Mouse (Mus musculus) large intestine, adult 2 months (tissue): ENCODE measurements around the gene Dnaja2. TPM values are rescaled to one million over a fixed set of nuclear protein-coding genes. Genes with fewer than 3 reads are reported as not detected.

Experiments used
- DNase-seq: peaks from one replicate; pipeline ENCODE4 v3.0.0-alpha.2; 2012; ENCODE audit warnings: low read depth, low spot score
- WGBS: fragments of 180-500 bp; shearing (Covaris S2); methylation state at CpG from one replicate; pipeline ENCODE4 v1.1.7; 2018; 5-methylcytosine and 5-hydroxymethylcytosine counted together
- polyA plus RNA-seq: library from polyadenylated mRNA; depleted of rRNA; stranded (reverse); fragments of >200 nt; gene quantifications from 2 replicates; pipeline ENCODE4 v1.2.3, GENCODE M21; 2012

The Dnaja2 gene
- polyA plus RNA-seq, 1 experiment: 14.9 TPM

DNA sequence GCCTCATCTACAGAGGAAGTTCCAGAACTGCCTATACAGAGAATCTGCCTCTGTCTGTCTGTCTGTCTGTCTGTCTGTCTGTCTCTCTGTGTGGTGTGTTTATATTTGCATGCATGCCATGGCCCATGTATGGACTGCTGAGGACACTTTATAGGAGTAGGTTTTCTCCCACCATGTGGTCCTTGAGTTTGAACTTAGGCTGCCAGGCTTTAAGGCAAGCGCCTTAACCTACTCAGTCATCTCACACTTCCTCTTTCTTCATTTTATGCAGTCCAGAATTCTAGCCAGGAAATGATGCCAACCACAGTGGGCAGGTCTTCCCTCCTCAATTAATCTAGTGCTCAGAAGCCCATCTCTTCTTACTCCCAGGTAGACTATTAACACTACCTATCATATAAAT is 4.1 kb upstream of the Dnaja2 start:
- no peak for DNase-seq
- 91% methylated on average over 1 of the region's 1 CpGs for WGBS

DNA sequence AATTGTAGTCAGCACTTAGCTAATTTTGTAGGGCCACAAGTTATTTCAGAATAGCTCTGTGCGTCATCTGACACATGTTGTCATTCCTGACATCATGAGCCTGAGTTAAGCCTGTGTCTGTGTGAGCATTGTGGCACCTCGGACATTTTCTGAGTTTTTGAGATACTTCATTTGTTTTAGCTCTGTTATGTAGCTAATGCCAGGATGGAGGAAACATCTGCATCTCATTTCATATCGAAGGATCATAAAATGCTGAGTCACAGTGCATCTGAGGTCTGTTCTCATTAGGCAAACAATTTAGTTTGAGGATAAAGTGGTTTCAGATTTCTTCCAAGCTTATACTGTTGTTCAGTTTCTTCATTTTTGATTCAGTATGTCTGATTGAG is 2.5 kb upstream of the Dnaja2 start:
- DNase-seq: no peak
- 34% methylated on average over 3 of the region's 3 CpGs for WGBS

DNA sequence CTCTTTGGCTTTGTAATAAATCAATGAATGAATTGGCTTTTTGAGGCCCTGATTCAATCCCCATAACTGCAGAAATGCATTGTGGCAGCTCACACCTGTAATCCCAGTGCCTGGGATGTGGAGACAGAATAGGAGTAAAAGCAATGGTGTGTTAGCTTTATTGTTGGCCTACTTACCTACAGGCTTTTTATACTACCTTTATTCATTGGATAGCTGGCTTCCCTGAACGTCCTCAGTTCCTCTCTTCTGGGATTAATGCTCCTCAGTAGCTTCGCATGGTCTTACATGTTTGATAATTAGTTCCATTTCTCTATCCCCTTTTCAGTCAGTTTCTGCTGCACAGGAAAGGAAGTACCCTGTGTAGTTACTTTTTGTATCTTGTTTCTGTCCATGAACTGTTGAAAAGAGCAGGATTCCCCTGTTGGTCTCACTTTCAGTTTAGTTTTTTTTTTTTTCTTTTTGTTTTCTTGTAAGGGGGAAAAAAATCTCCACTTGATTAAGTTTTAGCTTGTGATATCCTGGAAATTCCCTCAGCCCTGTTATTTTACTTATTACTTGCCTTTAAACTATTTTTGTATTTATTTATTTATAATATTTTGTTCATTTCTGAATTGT is 1.9 kb upstream of the Dnaja2 start:
- WGBS: 75% methylated on average over 2 of the region's 2 CpGs
- no peak for DNase-seq

DNA sequence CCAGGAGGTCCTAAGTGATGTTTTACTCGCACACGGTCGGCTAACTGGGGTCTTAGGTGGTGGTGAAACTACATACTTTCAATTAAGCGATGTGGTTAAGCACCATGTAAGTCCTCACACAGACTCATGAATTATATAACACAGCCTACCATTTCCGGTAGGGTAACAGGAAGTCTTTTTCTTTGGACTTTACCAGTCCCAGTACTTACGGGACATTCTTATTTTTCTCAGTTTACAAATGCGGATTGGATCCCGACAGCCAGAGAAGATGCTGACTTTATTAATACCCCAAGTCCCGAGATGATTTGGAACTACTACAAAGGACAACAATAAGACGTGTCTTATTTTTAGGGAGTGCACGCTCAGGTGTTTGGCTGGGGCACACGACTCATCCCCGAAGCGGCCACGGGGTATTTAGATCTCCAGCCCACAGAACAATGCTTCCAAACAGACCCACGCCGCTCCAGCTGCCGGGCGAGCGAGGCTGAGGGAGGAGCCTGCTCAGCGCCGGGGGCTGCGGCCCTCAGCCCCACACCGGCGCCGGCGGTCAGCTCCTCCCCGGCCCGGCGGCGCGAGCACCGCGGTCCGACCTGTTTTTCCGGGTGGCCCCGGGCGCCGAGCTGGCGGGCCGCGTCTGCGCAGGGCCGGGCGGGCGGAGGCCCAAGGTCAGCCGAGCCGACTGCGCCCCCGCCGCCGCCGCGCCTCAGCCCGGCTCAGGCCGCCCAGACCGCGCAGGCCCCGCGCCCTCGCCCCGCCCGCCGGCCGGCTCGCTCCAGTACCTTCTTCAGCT is 558 bp downstream of the Dnaja2 start:
- WGBS: 1% methylated on average over 66 of the region's 66 CpGs
- no peak for DNase-seq

DNA sequence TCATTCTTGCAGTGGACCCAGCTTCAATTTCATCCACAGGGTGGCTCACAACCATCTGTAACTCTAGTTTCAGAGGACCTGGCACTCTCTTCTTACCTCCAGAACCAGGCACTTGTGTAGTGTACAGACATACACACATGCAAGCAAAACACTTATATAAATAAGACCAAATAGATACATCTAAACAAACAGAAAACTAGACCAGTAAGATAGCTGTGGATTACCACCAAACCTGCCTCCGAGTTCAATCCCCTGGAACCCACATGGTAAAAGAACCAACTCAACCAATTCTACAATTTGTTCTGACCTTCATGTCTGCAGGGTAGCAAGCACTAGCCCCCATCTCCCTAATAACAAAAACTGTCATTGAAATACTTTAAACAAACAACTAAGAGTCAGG is 3.2 kb downstream of the Dnaja2 start:
- WGBS: 85% methylated on average over 1 of the region's 1 CpGs
- DNase-seq: no peak

DNA sequence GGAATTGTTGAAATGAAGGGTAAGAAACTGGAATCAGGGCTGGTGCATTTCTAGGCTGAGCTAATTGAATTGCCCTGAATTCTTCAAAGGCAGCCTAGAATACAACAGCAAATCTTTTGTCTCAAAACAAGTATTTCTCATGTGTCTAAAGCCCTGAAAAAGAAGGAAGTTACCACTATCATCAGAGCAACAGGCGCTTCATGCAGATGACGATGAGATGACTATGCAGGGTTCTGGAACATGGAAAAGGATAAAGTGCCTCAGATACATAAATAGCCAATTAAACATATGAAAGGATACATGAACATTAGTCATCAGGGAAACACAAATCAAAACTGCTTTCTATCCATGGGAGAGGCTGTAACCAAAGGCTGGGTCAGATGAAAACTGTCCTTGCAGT is 18.8 kb downstream of the Dnaja2 start:
- 93% methylated on average over 2 of the region's 2 CpGs for WGBS
- no peak for DNase-seq

DNA sequence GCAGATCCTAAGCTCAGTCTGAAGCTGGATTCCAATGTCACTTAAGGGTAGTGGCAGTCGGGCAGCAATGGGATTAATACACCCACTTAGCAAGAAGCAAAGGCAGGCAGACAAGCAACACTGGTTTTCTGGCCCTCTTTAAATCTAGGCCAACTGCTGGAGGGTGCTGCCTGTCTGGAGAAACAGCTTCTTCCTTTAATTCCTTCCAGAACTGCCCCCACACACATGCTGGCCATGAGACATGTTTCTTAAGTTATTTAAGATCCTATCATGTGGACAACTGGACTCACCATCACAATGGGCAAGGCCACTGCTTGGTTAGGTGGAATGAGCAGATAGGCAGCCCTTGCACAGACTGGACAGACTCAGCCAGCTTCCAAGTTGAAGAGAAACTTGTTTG is 21.0 kb downstream of the Dnaja2 start:
- no peak for DNase-seq
- 81% methylated on average over 1 of the region's 1 CpGs for WGBS

DNA sequence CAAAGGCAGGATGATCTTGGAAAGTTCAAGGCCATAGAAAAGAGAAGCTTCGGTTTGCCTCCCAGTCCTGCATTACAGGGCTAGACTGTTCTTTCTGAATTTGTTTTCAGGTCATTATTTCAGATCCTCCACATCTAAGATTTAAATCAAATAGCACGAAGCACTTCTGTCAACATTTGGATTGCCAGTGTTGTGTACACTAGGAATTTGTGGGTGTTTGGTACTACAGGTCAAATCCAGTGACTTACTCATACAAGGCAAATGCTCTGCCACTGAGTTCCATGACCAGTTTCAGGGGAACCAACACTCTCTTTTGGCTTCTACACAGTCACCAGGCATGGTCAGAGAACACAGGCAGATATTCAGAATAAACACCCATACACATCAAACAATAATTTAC is 21.7 kb downstream of the Dnaja2 start:
- DNase-seq: no peak
- 46% methylated on average over 2 of the region's 2 CpGs for WGBS

DNA sequence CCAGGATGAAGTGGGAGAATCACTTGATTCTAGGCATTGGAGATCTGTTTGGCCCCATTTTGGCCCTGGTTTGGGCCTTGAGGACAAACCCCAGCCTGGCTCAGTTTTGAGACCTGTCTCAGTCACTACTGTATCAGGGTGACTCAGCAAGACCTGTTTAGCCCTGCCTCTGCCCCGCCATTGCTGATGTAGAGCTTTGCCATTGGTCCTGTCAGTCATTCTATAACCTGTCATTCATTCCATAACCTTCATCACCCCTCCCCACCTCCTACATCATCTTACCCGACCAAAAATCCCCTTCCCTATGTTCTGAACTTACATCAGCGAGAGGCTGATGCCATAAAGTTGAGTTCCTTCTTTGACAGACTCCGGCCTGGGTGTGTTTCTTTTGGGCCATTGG is 22.3 kb downstream of the Dnaja2 start:
- WGBS: 89% methylated on average over 4 of the region's 4 CpGs
- no peak for DNase-seq

DNA sequence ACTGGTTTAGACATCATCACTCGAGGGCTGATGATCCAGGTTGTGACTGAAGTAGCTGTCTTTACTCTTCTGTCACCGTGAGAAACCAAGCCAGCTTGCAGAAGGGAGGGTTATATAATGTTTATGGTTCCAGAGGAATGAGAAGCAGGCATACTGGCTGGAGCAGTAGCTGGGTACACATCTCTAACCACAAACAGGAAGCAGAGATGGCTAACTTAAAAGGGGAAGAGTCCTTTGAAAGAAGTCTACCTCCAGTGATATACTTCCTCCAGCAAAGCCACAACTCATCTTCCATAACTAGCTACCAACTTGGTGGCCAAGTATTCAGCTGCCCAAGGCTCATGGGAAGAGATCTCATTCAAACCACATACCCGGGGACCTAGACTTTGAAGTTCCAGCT is 23.7 kb downstream of the Dnaja2 start:
- 54% methylated on average over 3 of the region's 3 CpGs for WGBS
- DNase-seq: no peak

DNA sequence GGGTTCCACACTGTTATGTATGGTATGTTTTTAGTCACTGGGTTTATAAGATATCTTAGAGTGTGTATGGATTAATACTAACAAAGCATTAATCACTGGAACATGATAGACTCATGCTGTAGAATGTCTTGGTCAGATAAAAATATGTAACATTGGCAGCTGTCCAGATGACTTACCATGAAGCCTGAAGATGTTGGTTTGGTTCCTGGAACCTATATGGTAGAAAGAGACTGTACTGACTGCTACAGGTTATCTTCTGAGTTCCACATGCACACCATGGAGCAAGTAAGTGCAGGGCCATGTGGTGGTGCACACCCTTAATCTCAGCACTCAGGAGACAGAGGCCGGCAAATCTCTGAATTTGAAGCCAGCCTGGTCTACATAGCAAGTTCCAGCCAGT is 24.4 kb downstream of the Dnaja2 start:
- whole genome bisulfite sequencing: 93% methylated on average over 1 of the region's 1 CpGs

DNA sequence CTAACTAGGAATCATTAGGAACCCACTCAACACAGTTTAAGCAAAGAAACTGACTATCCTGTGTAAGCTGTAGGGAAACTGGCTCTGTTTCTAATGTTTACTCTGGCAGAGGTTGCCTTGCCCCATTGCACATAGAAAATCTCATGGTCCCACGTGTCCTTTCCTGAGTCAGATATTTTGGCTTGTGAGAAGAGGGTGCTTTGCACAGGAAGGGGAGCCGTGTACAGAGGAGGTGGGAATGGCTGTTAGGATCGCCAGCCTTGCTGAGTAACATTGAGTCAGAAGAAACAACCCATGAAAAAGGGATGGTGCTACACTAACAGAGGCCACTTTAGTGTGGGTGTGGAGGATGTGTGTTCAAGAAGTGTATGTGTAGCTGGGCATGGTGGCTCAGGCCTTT is 26.2 kb downstream of the Dnaja2 start:
- DNase-seq: no peak

More for the DNA sequence above, 24.4 kb downstream of the Dnaja2 start:
- DNase-seq: no peak

DNA sequence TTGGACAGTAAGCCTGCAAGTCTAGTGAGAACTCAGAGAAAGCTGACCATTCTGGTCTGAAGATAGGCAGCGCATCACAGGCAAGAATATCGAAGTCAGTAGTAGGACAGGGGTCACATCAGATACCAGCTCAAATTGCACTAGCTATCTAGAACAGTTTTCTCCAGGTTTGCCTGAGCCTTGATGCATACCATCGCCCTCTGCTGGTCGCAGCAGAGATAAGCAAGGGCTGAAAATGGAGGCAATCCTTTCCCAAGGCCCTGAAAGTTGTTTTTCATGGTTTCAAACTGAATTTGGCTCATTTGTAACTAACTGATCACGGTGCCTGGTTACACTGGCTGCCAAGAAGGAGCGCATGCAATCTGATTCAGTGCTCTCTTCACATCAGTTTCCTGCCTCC is 29.0 kb downstream of the Dnaja2 start:
- 23% methylated on average over 6 of the region's 6 CpGs for WGBS

More for the DNA sequence above, 26.2 kb downstream of the Dnaja2 start:
- WGBS: 22% methylated on average over 3 of the region's 3 CpGs

DNA sequence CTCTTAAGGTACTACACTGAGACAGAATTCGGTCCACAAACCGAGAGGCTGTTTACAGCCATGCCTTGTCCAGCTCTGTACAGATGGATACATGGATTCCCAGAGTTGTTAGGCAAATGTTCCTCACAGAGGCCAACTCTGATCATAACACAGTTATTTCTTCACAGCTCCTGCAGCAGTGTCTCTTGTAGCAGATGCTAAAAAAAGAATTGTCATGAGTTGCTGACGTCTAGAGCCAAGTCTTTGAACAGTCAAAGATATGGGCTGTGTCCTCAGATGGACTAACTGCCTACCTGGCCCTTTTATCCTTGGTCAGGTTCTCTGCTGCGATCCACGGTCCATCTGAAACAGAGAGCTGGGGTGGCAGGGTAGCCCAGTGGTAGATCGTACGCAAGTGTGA is 31.1 kb downstream of the Dnaja2 start:
- WGBS: 93% methylated on average over 7 of the region's 7 CpGs
- no peak for DNase-seq

More for the DNA sequence above, 29.0 kb downstream of the Dnaja2 start:
- peak; percentile 36 for DNase-seq

DNA sequence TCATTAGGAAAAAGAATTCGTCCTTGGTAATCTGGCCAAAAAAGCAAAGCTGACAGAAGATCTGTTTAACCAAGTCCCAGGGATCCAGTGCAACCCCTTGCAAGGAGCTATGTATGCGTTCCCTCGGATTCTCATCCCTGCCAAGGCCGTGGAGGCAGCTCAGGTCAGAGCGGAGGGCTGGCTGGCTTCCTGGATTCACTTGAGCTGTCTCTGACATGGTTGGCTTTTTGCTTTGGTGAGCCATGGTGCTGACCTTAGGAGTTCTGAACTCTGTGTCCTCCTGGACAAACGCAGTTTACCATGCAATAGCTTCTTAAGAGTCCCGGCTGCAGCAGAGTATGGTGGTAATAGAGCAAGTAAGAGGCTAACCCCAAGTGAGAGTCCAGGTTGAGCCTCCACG is 33.8 kb downstream of the Dnaja2 start:
- no peak for DNase-seq
- WGBS: 90% methylated on average over 8 of the region's 8 CpGs

DNA sequence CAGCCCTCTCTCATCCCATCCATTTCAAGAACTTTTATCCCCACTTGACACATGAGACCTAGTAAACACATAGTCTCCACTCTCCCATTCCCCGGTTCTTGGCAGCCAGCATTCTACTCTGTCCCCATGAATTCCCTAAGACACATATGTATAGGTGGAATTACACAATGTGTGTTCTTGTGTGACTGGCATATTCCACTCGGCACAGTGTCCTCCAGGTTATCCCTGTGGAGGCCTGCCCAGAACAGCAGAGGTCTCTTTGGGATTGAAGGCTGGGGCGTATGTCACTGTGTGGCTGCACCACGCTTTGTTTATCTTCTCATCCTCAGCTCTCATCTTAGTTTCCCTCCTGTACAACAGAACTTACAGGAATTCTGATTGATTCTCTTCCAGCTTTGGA is 34.6 kb downstream of the Dnaja2 start:
- 93% methylated on average over 4 of the region's 4 CpGs for WGBS
- DNase-seq: no peak

DNA sequence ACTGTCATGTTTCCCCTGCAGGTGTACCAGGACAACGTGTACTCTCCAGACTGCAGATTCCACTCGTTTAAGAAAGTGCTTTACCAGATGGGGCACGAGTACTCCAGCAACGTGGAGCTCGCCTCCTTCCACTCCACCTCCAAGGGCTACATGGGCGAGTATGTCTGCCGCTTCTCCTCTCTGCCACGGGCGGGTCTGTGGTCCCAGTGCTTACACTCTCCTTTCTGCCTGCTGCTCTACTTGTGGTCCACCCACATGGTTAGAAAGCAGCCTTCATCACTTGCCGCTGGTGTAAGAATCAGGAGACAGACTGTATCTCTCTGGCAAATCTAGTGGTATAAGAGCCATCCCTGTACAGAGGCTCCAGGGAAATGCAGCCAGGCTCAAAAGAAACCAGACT is 37.2 kb downstream of the Dnaja2 start:
- WGBS: 92% methylated on average over 10 of the region's 10 CpGs
- DNase-seq: no peak

DNA sequence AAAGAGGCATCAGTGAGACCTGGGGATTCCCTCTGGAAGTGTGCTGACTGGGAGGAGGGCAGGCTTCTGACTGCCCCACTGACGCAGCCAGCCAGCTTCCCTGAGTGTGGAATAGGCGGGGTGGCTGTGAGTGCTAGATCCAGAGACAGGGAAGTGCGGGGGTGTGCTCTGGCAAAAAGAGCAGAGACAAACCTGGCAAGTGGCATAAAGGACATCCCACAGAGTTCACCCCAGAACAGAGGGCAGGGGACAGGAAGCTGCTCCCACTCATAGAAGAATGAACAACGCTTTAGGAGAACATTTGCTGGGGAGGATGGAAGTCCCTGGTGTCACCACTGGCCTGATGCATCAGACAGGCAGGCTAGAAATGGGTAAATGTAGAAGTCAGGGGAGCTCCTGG is 37.8 kb downstream of the Dnaja2 start:
- WGBS: 75% methylated on average over 4 of the region's 4 CpGs
- DNase-seq: no peak

DNA sequence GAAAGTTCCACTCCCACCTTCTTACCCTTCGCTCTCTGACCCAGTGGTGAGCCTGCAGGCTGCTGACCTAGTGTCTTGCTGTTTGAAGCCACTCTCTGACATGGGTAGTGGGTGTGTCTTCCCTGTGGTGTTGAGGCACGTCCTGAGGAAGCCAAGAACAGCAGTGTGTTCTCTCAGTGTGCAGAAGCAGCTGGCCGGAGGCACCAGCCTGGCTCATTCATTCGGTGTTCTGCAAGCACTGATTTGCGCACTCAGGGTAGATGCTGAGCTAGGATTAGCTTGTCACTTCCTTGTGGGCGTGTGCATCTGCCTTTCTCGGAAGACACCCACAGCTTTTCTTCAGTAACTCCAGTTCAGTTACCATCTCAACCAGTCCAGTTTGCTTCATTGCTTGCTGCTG is 39.8 kb downstream of the Dnaja2 start:
- no peak for DNase-seq

DNA sequence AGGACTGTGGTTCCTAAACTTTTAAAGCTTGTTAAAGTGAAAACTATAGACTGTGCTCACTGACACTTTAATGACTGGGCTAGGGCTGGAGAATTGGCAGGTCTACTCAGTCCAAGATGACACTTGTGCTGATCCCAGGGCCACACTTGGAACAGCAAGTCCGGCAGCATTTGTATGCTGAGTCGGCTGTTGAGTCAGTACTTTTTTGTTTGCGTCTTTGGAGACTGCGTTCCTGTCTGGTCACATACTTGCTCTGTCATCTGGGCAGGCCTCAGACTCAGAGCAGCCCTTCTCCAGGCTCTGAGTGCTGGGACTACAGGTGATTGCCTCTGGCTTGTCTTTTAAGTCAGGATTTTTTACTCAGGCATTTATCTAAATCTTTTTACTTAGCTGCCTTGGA is 41.9 kb downstream of the Dnaja2 start:
- WGBS: 60% methylated on average over 4 of the region's 4 CpGs
- no peak for DNase-seq

More for the DNA sequence above, 39.8 kb downstream of the Dnaja2 start:
- WGBS: 37% methylated on average over 7 of the region's 7 CpGs

DNA sequence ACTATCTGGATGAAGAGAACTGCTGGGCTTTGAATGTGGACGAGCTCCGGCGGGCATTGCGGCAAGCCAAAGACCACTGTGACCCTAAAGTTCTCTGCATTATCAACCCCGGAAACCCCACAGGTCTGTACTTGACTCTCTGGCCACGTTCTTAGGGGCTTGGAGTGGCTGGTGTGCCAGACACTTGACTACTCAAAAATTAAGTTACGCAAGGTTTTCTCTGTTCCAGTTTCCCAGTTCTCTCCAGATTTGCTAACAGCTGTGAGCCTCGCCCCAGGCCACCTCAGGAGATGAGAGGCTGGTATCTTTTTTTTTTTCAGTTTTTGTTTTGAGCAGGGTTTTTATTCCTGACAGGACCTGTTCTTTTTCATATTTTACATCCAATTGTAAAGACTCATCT is 42.9 kb downstream of the Dnaja2 start:
- DNase-seq: no peak
- 89% methylated on average over 8 of the region's 8 CpGs for WGBS
